Mouse (Mus musculus): ENCODE results near the gene Glis3.

The Glis3 gene

DNA sequence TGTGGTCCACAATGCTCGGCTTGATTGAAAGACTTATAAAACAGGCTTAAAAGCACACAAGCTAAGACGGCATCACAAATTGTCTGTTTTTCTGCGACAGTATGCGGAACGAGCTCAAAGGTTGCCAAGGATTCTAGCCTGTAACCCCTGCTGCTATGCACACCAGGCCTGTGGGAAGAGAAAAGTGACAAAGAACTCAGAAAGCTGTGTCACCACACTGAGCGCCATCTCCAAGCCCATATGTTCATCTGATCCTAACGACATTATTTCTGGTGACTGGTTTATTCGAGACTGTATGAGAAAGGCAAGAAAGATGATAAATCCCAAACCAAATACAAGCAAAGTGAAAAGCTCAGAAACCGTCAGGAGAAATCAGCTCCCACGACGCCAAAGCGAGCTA is 144.9 kb downstream of the Glis3 start:
- no peak for DNase-seq (ENCODE audit: low read depth, low spot score)

DNA sequence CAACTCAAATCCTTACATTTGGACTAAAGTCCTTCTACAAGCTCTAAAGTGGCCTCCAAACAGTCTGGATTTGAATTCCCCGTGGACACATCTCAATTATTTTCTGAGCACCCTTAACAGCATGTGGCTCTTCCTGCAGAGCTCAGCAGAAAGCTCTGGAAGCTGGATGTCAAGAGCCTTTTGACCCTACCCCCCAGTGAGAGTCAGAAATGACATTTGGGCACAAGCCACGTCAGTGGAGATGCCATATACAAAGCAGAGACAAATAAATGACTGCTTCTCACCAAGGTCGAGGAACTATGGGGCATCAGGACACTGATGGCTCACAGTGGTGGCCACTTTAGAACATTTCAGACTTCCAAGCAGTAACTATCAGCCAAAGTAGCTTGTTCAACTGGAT is 146.3 kb downstream of the Glis3 start:
- DNase-seq (ENCODE audit: low read depth, low spot score), result no peak

DNA sequence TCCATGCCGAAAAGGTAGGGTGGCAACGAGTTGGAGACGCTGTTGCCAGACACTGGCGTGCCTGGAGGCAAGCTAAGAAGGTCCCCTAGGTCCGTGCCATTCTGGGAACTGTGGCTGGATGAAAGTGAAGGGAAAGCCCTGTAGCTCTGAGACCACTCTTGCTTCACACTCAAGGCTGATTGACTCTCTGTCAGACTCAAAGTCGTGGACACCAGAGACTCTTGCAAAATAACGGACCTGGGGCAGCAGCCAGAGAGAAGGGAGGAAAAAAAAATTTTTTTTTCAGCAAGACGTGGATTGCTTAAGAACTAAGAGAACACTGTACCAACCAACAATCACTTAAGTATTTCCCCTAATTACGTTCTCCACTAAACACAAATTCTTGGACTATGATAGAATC is 148.1 kb downstream of the Glis3 start:
- no peak for DNase-seq (ENCODE audit: low read depth, low spot score)

- DNase-seq (ENCODE audit: low read depth, low spot score), result no peak
Measured at GRCm38 (mm10) chr19:28530846-28531245, 149.0 kb downstream of the Glis3 start.

DNA sequence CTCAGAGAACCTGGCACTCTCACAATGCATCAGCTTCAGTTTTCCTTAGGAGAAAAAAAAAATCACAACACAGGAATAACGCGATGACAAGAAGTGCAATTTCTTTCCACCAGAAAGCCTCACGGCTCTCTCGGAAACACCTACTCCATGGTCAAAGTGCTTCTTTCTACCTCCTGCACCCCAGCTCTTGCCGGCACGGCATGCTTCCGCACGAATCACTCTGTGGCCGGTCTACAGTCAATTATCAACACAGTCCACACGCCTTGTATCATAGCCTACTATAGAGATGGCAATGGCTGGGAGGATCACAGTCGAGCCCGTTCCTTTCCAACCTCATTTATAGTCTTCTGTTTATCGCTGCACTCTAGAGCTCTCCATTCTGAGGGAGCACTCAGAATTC is 150.9 kb downstream of the Glis3 start:
- DNase-seq (ENCODE audit: low read depth, low spot score), result no peak

DNA sequence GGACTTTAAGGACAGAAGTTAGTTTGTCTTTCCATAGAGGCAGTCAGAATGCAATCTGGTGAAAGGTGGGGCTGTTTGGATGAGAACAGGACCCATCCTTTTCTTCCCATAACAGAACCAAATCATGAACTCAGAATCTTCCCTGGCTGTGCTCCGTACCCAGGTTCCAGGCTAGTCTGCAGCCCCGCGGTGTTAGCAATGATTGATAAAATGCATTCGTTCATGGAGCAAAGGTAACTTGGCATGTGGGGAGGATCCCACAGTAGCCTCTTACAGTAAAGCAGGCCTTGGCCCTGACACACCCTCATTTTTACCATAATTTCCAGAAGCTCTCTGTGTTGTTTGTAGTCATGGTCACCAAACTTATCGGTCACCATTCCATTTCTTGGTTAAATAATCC is 152.4 kb downstream of the Glis3 start:
- no peak for DNase-seq (ENCODE audit: low read depth, low spot score)

- no peak for DNase-seq (ENCODE audit: low read depth, low spot score)
Measured at GRCm38 (mm10) chr19:28525331-28525730, 154.5 kb downstream of the Glis3 start.

- DNase-seq (ENCODE audit: low read depth, low spot score), result no peak
Measured at GRCm38 (mm10) chr19:28522289-28522688, 157.6 kb downstream of the Glis3 start.

DNA sequence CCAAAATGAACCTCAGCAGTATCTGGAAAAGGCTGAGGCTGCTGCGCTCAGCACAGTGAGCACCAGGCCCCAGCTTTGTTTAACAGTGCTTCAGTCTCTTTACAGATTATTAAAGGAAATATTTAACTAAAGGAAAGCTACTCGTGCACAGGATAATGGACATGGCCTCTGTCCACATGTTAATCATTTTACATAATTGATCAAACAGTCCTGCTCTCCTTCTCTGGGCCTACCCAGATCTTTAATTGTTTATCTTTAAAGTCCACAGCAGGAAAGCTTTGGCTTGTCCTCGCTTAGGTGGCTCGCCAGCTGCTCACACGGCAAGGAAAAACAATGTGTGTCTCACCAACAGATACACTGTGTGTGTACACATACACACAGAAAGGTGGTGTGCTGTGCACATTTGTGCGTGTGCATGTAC is 159.1 kb downstream of the Glis3 start:
- DNase-seq (ENCODE audit: low read depth, low spot score), result no peak

GRCm38 (mm10) chr19:28520128-28520745 is 159.6 kb downstream of the Glis3 start:
- no peak for DNase-seq (ENCODE audit: low read depth, low spot score)

DNA sequence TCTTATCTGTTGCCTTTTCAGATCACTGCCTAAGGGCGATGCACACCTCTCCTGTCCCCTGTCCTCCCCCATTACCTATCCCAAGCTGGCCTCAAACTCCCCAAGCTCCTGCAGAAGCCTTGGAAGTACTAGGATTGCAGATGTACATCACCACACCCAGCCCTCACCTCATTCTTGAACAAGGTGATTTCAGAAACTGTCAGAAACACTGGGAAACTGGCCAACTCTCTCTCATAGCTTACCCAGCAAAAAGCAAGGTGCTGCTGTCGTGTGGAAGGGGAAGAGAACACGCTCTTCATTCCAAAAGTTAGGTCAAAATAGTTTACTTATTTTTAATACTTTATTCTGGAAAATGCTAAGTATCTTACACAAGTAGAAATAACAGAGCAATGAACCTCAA is 160.6 kb downstream of the Glis3 start:
- DNase-seq (ENCODE audit: low read depth, low spot score), result no peak

- DNase-seq (ENCODE audit: low read depth, low spot score), result no peak
Measured at GRCm38 (mm10) chr19:28518846-28519245, 161.0 kb downstream of the Glis3 start.

GRCm38 (mm10) chr19:28518266-28518665 is 161.6 kb downstream of the Glis3 start:
- no peak for DNase-seq (ENCODE audit: low read depth, low spot score)

- no peak for DNase-seq (ENCODE audit: low read depth, low spot score)
Measured at GRCm38 (mm10) chr19:28517464-28518080, 162.3 kb downstream of the Glis3 start.

DNA sequence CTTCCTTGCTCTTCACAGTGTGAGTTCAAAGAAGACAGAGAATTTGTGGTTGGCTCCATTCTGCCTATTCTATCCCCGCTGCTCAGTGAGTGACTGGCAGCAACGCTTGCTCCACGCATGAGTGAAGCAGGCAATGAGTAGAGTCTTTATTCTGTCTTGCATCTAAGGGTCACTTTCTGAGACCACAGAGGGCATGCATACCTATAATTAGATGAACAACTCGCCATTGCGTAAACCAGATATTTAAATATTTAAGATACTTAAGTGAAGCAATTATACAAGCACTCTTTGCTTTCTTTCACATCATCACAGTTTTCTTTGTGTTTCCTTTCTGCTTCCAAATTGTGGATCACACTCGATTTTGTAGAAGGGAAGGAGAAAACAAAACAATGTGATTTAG is 163.4 kb downstream of the Glis3 start:
- no peak for DNase-seq (ENCODE audit: low read depth, low spot score)

- no peak for DNase-seq (ENCODE audit: low read depth, low spot score)
Measured at GRCm38 (mm10) chr19:28512475-28512874, 167.4 kb downstream of the Glis3 start.

DNA sequence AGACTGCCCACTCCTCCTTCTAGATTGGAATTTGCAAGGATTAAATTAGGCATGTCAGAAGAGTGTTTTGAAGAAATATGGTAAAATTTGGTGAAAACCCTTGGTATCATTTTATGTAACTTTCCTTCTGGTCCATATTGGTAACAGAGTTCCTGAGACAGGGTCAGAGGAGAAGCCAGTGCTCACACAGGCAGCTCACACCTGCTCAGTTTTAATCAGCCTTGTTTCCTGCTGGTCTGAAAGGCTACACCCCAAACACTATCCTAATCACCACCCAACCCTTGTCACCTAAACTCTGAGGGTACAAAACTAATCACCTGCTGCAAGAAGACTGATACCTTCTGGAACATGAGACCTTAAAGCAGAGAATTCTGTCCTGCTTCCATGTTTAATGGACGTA is 168.0 kb downstream of the Glis3 start:
- DNase-seq (ENCODE audit: low read depth, low spot score), result no peak

DNA sequence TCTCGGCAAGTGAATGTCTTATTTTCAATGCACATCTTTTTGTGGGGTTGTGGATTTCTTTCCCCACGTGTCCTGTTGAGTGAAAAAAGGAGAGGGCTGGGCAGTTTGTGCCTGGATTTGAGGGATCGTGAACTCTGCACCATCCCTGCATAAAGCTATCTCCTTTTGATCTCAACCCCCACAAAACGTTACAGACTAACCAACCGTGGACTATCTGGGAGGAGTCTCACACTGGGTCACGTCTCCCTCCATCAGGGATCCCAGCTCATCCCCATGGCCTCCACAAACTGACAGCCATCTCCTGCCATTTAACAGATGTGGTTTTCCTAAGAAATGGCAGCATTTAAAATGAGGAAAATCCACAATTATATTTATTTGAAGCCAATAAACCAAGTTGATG is 174.5 kb downstream of the Glis3 start:
- no peak for DNase-seq (ENCODE audit: low read depth, low spot score)

GRCm38 (mm10) chr19:28503011-28503410 is 176.9 kb downstream of the Glis3 start:
- no peak for DNase-seq (ENCODE audit: low read depth, low spot score)

DNA sequence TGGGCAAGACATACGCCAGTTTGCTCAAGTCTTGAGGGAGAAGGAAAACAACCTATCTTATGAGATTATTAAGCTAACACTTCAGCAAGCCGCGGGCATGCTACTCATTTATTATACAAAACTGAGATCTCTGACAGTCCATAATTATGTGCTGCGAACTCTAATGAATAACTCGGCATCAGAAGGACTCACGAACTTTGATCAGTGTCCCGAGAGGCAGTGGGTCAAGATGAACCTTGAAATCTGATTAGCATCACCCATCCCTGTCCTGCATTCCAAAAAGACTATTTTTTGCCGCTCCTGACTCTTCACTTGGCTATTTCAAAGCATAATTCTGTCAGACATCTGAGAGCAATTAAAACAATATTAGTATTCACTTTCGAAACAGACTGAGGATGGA is 178.9 kb downstream of the Glis3 start:
- no peak for DNase-seq (ENCODE audit: low read depth, low spot score)

DNA sequence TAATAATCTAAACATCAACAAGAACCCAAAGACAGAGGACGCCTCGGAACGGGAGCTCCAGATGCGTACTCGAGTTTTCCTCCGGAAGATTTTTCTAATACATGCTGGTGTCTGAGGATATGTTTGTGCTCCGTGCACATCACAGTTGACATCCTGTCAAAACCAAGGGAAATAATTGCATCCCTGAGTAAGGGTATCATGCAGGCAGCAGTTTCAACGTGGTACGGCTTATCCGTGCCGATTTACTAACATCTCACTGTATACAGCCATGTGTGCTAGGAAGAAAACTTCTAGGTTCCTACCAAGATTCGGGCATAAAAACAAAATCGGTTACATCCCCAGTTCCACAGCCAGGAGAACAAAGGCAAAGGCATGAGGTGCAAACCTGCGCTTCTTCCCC is 179.4 kb downstream of the Glis3 start:
- DNase-seq (ENCODE audit: low read depth, low spot score), result no peak

- DNase-seq (ENCODE audit: low read depth, low spot score), result no peak
Measured at GRCm38 (mm10) chr19:28499786-28500185, 180.1 kb downstream of the Glis3 start.

DNA sequence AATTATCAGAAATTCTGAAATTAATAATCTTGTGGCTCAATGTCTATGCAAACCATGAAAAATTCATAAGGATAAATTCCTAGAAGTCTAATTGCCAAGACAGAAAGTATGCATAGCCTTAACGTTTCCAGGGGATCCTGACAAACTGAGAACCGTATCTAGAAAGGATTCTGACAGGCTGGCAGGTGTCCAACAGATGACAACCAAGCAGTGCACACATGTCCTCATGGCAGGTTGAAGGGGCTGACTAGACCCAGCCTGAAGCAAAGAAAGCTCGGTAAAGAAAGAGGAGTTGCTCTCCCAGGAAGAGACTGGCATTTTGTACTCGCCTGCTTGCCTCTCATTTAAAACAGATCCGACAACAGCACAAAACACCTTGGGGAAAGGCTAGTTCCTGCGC is 184.0 kb downstream of the Glis3 start:
- DNase-seq (ENCODE audit: low read depth, low spot score), result no peak
